ENCODE assay signal across 18 mouse cellular contexts in genomic region chr14:48266710-48267109, GRCm38 (mm10).
"Had no signal": no experiment of that assay in that cellular context is flagged by ENCODE, and none has a peak within 500 bp of the region (broad histone marks: within the 10 kb centered on the region; RNA-seq: fewer than 3 reads in every experiment).

No protein-coding gene starts in this region.

- H3K36me3 ChIP-seq: intestine, embryonic 15.5 days; kidney, embryonic 15.5 days; limb, embryonic 15.5 days; midbrain, embryonic 12.5 days; midbrain, embryonic 15.5 days; neural tube, embryonic 13.5 days had no signal

- H3K4me3 ChIP-seq: intestine, embryonic 15.5 days; kidney, embryonic 15.5 days; limb, embryonic 12.5 days; limb, embryonic 15.5 days; midbrain, embryonic 12.5 days; midbrain, embryonic 15.5 days; neural tube, embryonic 13.5 days had no signal

- H3K4me1 ChIP-seq: intestine, embryonic 15.5 days; kidney, embryonic 15.5 days; limb, embryonic 12.5 days; limb, embryonic 15.5 days; midbrain, embryonic 12.5 days; midbrain, embryonic 15.5 days; neural tube, embryonic 13.5 days had no signal

- H3K27ac ChIP-seq: intestine, embryonic 15.5 days; kidney, embryonic 15.5 days; limb, embryonic 12.5 days; limb, embryonic 15.5 days; liver, embryonic 14.5 days; macrophage; midbrain, embryonic 12.5 days; midbrain, embryonic 15.5 days; neural tube, embryonic 13.5 days; stomach, postnatal 0 days had no signal

- DNase-seq: kidney, adult 11 months; kidney, adult 8-10 months; kidney, postnatal 10 days; kidney, postnatal 36 days; left cerebral cortex, postnatal 4 days; liver, postnatal 0 days; lung, embryonic 14.5 days; right cerebral cortex, postnatal 4 days had no signal

- H3K27me3 ChIP-seq: intestine, embryonic 15.5 days; kidney, embryonic 15.5 days; limb, embryonic 12.5 days; limb, embryonic 15.5 days; midbrain, embryonic 12.5 days; midbrain, embryonic 15.5 days; neural tube, embryonic 13.5 days had no signal
